Mouse (Mus musculus) thymus, postnatal 14 days (tissue): ENCODE measurements around the gene Mitf.

Experiments
- DNase-seq: peaks from one replicate; pipeline ENCODE4 v3.0.0; 2021

The Mitf gene

DNA sequence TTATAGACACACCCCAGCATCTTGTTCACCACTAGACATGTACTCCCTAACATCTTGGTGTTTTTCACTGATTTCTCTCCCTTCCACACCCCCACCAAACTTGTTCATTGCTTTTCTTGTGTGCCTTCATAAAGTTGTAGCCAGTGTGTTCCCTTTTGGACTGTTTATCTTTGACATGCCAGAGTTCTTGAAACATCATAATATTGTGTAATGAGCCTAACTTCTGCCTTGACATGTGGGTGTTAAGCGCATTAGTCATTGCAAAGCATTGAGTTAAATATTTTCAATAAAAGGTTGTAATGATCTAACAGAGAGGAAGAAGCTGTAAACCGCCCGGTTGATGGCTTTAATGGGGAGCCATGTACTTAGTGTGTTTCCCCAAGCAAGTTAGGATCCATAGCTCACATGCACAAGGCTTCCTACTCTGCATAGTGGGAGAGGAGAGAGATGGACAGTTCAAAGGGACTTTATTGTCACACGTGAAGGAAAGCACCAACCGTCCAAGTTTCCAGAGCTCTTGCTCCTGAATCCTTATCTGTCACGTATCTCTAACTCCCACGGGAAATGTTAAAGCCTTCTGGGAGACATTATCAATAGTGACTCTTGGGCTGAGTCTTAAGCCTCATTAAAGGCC is 19.9 kb downstream of the Mitf start:
- DNase-seq: no peak

DNA sequence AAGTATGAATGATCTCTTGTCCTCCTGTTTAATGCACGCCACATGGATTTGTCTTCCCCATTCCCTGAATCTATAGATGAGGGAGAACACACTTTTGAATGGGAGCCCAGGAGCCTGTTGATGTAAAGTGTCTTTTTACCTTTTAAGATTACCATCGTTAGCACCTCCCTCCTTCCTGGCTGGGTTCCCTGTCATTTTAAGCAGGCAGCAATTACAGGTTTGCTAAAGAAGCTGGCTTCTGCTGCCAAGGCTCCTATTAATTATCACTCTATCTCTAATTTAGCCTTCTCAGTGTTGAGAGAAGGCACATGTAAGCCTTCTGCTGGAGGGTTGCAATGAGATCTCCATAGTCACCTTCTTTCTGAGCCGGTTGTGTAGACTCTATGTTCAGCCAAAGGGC is 21.2 kb downstream of the Mitf start:
- DNase-seq: no peak

DNA sequence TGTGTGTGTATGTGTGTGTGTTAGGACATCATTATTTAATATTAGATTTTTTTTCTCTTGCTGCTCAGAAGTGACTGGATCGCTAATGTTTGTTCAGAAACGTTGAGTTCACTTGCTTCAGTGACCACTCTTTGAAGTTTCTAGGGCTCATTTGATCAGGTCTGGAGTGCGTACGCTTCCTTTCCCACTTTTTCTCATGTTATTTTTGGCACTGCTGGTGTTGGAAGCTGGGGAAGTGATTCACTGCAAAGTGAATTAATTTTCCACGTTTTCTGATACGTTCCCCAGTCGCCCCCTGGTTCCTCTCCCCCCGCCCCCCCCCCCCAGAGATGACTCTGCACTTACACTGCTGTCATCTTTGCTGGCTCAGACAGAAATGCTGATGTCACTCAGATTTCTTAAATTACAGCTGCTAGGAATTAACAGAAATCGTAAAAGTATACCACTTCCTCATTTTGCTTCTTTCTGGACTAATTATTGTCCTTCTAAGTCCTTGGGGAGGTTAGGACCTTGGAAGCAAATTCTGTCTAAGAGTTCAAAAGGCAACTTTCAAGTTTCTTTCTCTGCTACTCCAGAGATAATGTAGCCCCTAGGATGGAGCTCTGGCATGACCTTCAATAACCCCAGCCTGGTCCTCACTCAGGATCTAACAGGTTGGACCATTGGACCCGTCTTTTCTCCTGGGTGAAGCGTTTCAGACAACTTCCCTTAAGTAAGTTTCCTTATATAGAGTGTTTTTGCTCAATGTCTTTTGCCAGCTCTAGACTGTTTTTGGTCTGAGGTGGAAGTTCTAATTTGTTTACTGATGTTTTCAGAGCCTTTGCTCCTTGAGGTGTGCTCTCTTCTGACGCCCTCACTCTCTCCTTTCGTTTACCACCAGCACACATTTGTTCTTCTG is 22.2 kb downstream of the Mitf start:
- DNase-seq: no peak

DNA sequence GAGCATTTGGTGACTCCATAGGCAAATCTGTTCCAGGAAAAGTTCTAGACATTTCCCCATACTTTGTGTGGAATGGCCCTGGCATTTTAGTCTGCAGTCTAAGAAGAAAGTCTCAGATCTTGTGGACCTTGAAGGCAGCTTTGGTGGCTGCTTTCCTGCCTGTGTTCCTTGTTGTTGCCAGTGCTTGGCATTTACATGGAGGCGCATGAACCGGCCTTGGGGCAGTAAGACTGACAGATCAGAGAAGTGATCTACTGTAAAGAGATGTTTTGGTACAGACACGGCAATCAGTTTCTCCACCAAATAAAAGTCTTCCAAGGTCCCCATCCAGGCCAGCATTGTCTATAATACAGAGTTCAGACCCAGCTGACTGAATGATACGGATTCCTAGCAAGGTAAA is 25.6 kb downstream of the Mitf start:
- no peak for DNase-seq

DNA sequence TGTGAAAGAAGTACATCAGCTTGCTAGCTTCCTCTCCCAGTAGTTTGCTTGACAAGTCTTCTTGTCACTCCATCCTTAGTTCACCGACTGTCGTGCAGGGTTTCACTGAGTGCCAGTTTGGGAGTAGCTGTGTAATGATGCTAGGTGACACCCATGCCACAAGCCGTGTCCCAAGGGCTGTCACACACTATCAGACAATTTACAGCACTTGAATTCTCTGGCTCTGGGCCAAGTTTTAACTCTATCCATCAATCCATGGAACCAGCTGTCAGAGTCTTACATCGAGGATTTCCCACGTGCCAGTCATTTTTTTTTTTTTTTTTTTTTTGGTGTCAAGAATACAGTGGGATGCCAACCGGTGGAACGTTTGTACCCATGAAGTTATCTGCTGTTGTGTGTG is 29.3 kb downstream of the Mitf start:
- DNase-seq: no peak

DNA sequence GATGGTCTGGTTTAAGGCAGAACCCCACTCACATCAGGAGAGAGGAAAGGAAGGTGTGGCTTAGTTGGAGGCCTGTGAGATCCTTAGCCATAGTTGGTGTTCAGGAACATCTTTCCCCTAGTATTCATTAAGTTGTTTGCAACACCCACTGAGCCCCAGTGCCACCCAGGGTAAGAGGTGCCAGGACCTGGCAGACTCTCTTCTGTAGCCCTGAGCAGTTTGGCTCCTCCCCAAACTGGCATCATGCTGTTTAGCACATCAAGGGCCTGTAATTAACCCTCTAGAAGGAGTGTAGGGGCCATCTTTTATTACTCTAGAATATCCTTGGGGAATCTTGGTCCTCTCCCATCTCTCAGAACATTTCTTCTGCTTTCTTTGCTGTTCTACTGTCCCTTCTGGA is 30.9 kb downstream of the Mitf start:
- DNase-seq: no peak

DNA sequence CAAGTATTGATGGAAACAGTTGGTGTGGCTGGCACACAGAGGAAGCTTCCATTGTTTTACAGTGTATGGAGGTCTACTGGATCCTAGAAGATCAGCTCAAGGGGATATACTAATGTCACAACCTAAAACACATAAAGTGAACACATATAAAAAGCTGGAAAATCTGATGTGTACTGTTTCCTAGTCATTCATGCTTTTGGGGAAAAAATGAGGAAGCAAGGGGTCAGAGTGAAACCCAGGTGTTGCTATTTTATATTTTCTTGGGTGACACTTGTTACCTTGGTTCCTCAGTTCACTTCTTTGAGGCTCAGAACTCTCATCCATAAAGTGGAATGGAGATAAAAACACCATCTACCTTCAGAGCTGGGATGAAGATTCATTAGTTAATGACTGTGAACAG is 32.7 kb downstream of the Mitf start:
- no peak for DNase-seq

DNA sequence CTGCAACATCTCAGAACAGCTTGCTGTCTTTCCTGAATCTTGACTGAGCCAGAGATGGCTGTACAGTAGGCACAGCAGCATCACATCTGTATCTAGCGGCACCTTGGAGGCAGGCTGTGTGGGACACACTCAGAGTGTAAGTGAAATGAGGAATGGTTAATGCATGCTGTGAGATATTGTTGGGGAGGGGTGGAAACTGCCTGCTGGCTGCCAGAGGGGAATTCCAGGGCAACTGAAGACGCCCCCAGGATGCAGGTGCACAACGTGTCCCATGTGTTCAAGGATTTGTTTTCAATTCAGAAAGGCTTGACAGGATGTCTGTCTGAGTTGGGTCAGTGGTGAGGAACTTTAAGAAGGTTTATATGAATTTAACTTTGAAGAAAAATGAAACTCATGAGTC is 37.3 kb downstream of the Mitf start:
- no peak for DNase-seq

DNA sequence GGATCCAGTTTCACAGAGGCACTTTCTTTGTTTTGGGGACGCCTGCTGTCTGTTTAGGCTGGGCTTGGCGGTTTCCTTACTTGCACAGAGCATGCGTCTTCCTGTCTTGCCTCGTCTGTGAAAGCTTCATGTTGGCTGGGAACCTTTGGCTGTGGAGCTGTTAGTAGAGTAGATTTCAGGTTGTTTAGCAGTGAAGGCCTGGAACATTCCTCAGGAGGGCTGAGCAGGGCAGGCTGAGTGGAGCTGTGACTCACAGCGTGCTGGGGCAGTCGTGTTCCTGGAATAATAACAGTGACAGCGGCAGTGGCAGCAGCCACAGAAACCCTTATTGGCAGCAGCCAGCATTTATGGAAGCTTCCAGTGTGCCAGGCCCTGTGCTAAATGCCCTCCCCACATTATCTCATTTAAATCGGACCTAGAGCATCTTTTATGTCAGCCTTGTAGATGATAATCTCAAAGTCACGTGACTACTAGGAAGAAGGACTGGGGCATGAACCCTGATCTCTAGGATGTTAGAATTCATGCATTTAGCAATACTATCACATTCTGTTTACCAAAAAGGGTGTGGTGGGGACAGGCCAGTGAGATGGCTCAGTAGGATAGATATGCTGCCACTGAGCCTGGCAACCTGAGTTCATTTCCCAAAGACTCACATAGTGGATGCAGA is 41.5 kb downstream of the Mitf start:
- no peak for DNase-seq

DNA sequence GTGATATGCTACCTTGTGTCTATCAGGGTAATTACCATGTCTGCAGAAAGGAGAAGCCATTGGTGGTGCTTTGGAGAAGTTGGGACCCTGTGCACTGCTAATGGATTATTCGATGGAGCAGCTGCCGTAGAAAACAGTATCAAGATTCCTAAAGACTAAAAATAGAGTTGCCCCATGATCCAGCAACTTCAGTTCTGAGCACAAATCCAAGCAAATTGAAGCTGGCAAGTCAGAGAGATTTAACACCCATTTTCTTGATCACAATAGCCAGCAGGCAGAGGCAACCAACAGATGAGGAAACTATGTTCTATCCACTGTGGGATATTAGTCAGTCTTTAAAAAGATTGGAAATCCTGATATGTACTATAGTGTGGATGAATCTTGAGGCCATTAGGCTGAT is 47.4 kb downstream of the Mitf start:
- no peak for DNase-seq

DNA sequence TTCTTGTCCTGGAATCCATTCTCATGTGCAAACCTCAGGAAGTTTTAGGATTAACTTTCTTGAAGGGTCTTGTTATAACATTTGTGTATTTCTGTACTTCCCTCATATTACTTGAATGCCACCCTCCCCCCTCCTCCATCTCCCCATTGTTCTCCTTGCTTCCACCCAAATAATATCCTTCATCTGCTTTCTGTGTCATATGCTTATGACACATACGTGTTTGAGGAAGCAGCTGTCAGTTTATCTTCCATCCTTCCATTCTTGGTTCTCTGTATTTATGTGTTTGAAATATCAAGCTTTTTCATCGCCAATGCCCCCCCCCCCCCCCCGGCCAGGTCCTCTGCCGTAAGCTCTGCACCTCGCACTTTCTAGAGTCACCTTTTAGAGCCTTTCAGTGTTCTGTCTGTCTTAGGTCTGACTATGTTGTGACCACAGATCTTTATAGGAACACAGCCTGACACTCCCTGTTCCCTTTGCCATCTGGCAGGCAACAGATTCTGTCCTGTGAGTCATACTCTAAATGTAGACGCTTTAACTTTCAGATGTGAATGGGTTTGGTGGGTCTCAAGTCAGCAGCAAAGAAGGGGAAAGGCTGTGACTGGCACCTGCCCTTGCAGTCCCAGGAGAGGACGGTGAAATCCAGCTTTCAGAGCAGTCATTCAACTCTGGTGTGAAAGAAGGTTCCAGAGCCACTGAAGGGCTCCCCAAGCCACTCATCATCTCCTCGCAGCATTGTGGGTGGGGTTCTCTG is 48.7 kb downstream of the Mitf start:
- no peak for DNase-seq

DNA sequence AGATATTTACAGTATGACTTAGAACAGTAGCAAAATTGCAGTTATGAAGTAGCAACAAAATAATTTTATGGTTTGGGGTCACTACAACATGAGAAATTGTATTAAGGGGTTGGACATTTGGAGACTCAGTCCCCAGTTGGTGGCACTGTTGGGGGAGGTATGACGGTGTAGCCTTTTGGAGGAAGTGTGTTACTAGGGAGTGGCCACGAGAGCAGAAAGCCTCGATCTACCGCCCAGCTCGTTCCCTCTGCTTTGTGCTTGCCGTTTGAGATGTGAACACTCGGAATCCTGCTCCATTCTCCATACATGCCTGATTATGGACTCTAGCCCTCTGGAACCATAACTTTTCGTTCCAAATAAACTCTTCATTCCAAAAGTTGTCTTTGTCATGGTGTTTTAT is 49.6 kb downstream of the Mitf start:
- no peak for DNase-seq

DNA sequence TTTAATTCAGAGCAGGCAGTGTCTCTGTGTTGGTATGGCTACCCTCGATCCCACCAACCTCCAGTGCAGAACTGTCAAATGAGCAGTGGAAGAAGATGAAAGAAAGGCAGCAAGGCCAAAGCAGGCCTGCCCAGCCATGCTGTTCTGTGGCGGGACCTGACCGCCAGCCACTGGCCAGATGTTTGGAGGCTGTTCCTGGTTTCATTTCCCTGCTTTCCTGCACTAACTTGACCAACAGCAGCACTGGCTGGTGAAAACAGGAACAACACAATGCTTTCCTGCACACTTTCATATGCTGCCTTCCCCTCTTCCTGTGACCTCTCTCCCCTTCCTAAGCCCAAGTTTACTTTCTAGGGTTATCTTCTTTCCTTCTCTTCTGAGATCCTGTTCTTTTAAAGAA is 50.8 kb downstream of the Mitf start:
- DNase-seq: no peak

DNA sequence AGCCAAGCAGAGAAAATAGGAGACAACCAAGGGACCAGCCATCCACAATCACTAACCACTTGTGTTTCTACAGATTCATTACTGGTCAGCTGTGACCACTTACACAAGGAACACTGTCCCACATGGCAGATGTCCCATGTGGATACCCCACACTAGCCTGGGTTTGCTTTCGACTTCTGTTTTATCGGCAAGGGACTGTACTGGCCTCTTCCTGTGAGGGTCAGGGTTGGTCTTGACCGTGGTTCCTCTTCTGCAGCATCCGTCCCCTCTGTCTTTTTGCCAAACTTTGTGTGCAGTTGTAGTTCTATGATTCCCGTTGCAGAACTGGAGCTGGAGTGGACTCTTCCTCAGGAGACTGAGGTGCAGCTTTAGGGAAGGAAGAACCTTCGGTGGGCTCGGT is 59.7 kb downstream of the Mitf start:
- no peak for DNase-seq

DNA sequence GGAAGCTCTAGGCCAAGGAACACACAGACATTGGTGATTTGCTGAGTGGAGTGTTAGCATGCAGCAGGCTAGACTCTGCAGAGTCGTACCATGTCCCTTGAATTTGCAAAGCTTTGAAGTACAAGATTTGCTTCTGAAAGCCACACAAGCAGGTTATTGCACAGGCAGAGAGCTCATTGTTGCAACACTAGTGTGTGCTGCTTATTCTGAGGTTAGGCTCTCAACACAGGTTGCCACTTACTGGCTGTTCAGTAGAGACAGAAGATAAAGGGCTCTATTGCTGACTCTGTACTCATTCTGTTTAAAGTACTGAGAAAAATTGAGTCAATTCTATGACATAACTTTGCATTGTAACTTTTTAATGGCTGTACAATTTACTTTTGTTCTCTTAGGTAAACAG is 61.2 kb downstream of the Mitf start:
- DNase-seq: no peak

DNA sequence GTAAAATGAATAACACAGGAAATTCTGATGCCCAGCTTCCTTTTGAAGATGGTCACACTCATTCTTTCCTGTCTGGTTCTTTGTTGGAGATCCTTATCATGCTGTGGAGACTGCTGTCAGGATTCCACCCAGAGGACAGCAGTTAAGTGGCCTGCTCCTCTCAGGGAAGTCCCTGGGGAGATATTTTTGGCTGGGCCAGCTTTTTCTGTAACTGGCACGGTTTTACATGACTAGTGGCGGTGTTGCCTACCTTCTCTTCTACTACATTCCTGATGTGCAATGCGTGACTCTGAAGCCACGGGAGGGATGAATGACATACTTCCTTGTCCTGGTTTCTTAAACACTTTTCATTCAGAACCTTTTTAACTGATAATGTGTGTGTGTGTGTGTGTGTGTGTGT is 63.1 kb downstream of the Mitf start:
- DNase-seq: no peak

DNA sequence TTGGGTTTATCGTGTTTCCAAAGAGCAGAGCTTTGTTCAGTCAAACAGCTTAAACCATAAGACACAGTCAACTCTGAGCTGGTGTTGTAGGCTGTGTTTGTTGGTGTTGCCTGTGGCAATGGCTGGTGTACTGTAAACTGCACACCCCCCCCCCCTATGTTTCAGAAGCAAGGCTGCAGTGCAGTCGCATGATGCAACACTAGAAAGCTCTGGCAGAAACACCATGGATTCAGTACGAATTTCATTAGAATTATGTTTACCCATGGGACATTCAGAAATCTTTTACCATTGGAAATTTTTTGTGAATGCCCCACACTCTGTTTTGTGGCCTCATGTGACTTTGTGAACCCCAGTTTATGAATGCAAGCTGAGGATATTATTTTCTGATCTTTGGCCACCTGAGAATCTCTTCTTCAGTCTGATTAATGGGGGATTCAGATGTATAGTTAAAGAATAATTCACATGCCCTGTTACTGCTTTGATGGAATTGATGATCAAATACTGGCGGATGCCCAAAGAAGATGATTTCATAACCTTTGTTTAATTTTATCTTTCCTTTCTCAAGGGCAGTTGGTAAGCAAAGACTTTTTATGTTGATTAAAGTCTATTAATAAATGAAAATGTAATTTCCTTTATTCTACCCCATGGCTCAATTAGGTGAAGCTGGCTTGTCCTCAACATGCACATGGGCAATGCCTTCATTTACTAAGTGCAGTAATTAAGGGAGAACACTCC is 64.6 kb downstream of the Mitf start:
- DNase-seq: no peak

DNA sequence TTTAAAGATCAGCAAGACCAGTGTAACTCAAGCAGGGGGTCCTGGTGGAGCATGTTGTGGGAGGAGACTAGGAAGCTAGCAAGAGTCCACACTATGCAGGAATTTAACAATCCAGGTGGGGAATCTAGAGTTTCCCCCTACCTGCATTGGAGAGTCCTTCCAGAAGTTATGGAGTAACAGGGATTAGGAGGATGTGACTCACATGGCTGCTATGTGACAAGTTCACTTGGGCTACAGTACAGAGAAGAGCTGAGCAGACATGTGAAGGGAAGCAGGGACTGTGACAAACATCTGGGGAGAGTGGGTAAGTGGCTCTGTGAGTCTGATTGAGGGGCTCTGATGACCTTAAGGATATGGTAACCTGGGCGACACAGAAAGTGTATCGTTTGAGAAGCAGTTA is 66.2 kb downstream of the Mitf start:
- DNase-seq: no peak

DNA sequence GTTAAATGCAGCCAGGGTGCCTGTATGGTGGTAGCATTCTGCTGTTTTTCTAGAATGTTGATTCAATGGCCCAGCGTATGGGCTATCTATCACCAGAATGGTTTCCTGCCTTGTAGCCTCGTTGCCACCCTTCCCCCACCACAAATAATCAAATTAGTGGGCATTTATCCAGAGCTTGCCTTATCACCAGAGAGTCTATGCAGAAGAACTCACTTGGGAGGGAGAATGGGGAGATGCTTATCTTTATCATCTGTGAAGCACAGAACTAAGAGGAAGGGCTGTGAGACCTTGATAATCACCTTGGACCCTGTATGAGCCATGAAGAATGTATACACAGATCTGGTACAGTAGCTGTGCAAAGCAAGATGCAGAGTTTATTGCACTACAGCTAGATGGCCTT is 70.1 kb downstream of the Mitf start:
- DNase-seq: no peak

DNA sequence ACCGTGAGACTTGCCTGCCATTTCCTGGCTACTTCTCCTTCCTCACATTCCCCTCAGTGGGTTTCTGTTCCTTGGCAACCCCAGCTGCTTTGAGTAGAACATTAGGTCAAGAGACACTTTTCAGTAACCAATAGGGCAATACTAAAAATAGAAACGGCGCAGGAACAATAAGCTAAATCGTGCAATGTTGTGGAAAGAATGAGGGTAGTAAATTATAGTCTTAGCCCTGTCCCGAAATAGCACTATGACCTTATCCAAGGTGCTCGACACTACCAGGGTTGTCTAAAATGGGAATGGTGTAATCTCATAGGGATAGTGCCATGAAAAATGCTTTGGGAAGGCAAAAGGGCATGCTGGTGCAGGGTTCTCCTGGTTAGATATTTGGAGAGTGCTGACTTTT is 70.6 kb downstream of the Mitf start:
- no peak for DNase-seq

DNA sequence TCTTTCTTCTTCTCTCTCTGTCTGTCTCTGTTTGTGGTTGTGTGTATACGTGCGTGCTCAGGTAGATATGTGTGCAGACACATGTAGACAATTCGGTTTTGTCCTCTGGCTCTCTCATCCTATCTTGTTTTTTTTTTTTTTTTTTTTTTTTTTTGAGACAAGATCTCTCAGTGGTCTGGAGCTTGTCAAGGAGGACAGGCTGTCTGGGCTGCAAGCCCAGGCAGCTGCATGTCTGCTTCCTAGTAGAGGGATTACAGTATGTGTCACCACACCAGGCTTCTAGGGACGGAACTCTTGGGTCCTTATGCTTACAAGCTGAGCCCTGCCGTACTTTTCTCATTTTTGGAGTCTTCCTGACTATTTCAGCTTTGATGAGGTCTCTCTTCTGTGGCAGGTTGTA is 73.5 kb downstream of the Mitf start:
- no peak for DNase-seq

DNA sequence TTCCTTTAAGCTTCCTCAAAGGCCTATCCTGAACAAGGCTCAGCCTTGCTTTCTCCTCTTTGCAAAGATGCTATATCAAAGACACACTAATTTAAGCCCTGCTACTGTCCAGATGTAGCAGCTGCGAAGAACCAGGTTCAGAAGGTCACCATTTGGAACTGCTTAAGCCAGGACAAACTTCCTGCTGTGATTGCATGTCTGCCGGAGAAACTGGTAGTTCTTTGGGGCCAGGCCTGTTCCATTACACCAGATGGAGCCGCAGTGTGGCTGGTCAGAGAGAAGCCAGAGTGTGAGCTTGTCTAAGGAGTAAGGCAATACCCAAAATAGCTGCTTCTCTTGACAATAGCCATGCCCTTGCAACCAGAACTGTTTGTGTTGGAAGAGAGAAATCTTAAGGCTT is 75.1 kb downstream of the Mitf start:
- no peak for DNase-seq

DNA sequence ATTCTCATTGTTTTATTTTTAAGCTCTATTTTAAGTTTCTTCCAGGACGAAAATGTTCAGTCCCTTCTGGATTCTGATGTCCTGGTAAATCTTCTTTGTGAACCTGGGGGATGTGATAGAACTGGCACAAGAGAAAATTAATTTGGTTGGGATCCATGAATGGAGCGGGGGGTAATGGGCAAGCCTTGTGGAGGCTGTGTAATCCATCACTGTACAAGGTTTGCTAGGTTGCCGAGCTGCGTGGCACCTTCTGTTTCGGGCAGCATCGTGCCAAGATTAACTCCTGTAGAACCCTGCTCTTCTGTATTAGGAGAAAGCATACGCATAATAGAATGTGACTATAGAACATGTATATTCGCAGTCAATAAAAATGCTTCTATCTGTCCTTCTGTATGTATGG is 76.1 kb downstream of the Mitf start:
- DNase-seq: no peak
